Mouse (Mus musculus) forebrain, embryonic 11.5 days (tissue): ENCODE results near the gene Ppp2r1b. TPM values are rescaled to one million over a fixed set of nuclear protein-coding genes. Genes with fewer than 3 reads are reported as not detected.

Experiments
- ATAC-seq: fragments of 200-750 bp; cut with Nextera tagmentation; replicated peaks from 2 replicates; pipeline ENCODE4 v1.8.0; 2017; ENCODE audit warnings: moderate TSS enrichment; ENCODE audit not compliant: low FRiP score
- DNase-seq: peaks from one replicate; pipeline ENCODE4 v3.0.0-alpha.2; 2017; ENCODE audit warnings: low spot score
- H3K27ac ChIP-seq: fragments of 300-500 bp; sonication (generic); 2 replicates; pipeline ENCODE4 v1.5.1; 2014; ENCODE audit warnings: low read depth, low read length
- H3K27me3 ChIP-seq: fragments of 300-500 bp; sonication (generic); 2 replicates; pipeline ENCODE4 v1.6.1; 2014; ENCODE audit warnings: mild to moderate bottlenecking, low read length, mixed read lengths; ENCODE audit not compliant: control insufficient read depth, insufficient read depth
- H3K36me3 ChIP-seq: fragments of 300-500 bp; sonication (generic); 2 replicates; pipeline ENCODE4 v1.6.1; 2014; ENCODE audit warnings: mild to moderate bottlenecking, low read length, moderate library complexity, mixed read lengths; ENCODE audit not compliant: control insufficient read depth, insufficient read depth
- H3K4me1 ChIP-seq: fragments of 300-500 bp; sonication (generic); replicated peaks from 2 replicates; pipeline ENCODE4 v1.6.1; 2014; ENCODE audit warnings: low read length, mixed read lengths; ENCODE audit not compliant: control insufficient read depth, insufficient read depth
- H3K4me2 ChIP-seq: fragments of 300-500 bp; sonication (generic); 2 replicates; pipeline ENCODE4 v1.6.1; 2014; ENCODE audit warnings: low read depth, mild to moderate bottlenecking, low read length, moderate library complexity, mixed read lengths; ENCODE audit not compliant: severe bottlenecking
- H3K4me3 ChIP-seq: fragments of 300-500 bp; sonication (generic); 2 replicates; pipeline ENCODE4 v1.5.1; 2014; ENCODE audit warnings: low read depth, low read length
- H3K9ac ChIP-seq: fragments of 300-500 bp; sonication (generic); 2 replicates; pipeline ENCODE4 v1.6.1; 2014; ENCODE audit warnings: low read length
- H3K9me3 ChIP-seq: fragments of 300-500 bp; sonication (generic); 2 replicates; pipeline ENCODE4 v1.6.1; 2016; ENCODE audit warnings: low read length, mixed read lengths; ENCODE audit not compliant: control insufficient read depth
- WGBS: fragments of 180-500 bp; shearing (Covaris S2); extraction: QIAGEN DNeasy Blood & Tissue Kit; methylation state at CpG from one replicate; pipeline ENCODE4 v1.1.7; 2014; 5-methylcytosine and 5-hydroxymethylcytosine counted together
- polyA plus RNA-seq: library from polyadenylated mRNA; unstranded; fragments of >200 nt; fragmentation: Nextera tagmentation; extraction: Ambion mirVana; gene quantifications from 2 replicates; pipeline ENCODE4 v1.2.1, GENCODE M21; 2014

Gene Ppp2r1b
- polyA plus RNA-seq, 1 experiment from 2014 or later: 132 TPM

- Histone ChIP-seq H3K4me2 (no peak overlapping the region), H3K4me3 (no peak overlapping the region), H3K27ac (no peak overlapping the region), H3K9ac (no peak overlapping the region), H3K27me3 (no peaks in the 10 kb centered on the region), H3K9me3 (no peaks in the 10 kb centered on the region), H3K4me1 (no peaks in the 10 kb centered on the region), H3K36me3 (no peaks in the 10 kb centered on the region; the same call in 1 of the 2 replicates)
- WGBS: 87% methylated on average over 2 of the region's 2 CpGs
- DNase-seq: no peak
- no peak for ATAC-seq
These were observed 33.4 kb upstream of the Ppp2r1b start for GRCm38 (mm10) chr9:50811746-50812145.

- no peaks in the 10 kb centered on the region for H3K27me3 ChIP-seq
- no peaks in the 10 kb centered on the region for H3K4me1 ChIP-seq
- no peak for ATAC-seq
- H3K36me3 ChIP-seq: no peaks in the 10 kb centered on the region; the same call in 1 of the 2 replicates
- H3K27ac ChIP-seq: no peak overlapping the region
- H3K4me3 ChIP-seq: no peak overlapping the region
- 93% methylated on average over 5 of the region's 5 CpGs for WGBS
- no peak overlapping the region for H3K9ac ChIP-seq
- H3K9me3 ChIP-seq: no peaks in the 10 kb centered on the region
- H3K4me2 ChIP-seq: no peak overlapping the region
- DNase-seq: no peak
These were observed 31.3 kb upstream of the Ppp2r1b start for GRCm38 (mm10) chr9:50813796-50814195.

DNA sequence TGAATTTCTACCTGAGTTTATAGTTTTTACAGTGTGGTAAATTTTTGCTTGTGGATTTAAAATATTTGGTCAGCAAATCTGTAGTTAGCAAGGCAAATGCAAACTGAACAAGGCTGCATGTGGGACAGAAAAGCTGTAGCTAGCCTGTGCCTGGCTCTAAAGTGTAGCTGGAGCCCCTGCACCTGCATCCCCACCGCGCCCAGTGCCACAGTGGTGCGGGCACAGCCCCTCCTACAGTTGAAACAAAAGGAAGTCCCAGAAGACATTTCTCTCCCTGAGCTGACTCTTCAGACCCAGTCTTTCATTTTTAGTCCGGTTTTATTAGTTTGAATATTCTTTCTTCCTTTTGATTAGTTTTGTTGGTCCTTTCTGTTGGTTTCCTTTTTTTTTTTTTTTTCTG lies 29.4 kb upstream of the Ppp2r1b start:
- Histone ChIP-seq H3K9ac (no peak overlapping the region), H3K27ac (no peak overlapping the region), H3K4me1 (no peaks in the 10 kb centered on the region), H3K4me2 (no peak overlapping the region), H3K36me3 (no peaks in the 10 kb centered on the region), H3K9me3 (no peaks in the 10 kb centered on the region), H3K4me3 (no peak overlapping the region), H3K27me3 (no peaks in the 10 kb centered on the region)
- ATAC-seq (no peak), DNase-seq (no peak)
- 92% methylated on average over 4 of the region's 4 CpGs for WGBS

GRCm38 (mm10) chr9:50816512-50816911 lies 28.6 kb upstream of the Ppp2r1b start:
- H3K4me2 ChIP-seq: no peak overlapping the region
- ATAC-seq: no peak
- DNase-seq: no peak
- no peaks in the 10 kb centered on the region for H3K4me1 ChIP-seq
- no peak overlapping the region for H3K9ac ChIP-seq
- WGBS: 88% methylated on average over 1 of the region's 1 CpGs
- H3K36me3 ChIP-seq: no peaks in the 10 kb centered on the region
- H3K27ac ChIP-seq: no peak overlapping the region
- no peaks in the 10 kb centered on the region for H3K27me3 ChIP-seq
- no peak overlapping the region for H3K4me3 ChIP-seq
- H3K9me3 ChIP-seq: no peaks in the 10 kb centered on the region

DNA sequence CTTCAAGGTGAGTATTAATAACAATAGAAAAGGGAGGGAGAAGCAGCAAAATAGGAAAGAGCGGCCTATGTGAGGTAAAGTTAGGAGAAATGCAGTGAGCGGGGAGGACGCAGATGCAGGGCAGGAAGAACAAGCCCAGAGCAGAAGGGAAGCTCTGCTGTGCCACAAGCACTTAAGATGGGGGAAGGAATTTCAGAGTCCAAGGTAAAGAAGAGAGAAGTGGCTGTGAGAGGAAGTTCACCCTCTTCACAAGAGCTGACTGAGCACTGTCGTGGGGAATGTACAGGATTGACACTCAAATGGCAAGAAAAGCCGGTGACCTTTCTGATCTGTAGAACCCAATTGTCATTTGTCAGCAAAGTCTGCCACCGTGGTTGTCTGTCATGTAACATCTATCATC lies 27.1 kb upstream of the Ppp2r1b start:
- Histone ChIP-seq H3K4me2 (no peak overlapping the region), H3K27me3 (no peaks in the 10 kb centered on the region), H3K9me3 (no peaks in the 10 kb centered on the region), H3K36me3 (no peaks in the 10 kb centered on the region), H3K27ac (no peak overlapping the region), H3K4me1 (no peaks in the 10 kb centered on the region), H3K9ac (no peak overlapping the region), H3K4me3 (no peak overlapping the region)
- 94% methylated on average over 6 of the region's 6 CpGs for WGBS
- ATAC-seq (no peak), DNase-seq (no peak)

DNA sequence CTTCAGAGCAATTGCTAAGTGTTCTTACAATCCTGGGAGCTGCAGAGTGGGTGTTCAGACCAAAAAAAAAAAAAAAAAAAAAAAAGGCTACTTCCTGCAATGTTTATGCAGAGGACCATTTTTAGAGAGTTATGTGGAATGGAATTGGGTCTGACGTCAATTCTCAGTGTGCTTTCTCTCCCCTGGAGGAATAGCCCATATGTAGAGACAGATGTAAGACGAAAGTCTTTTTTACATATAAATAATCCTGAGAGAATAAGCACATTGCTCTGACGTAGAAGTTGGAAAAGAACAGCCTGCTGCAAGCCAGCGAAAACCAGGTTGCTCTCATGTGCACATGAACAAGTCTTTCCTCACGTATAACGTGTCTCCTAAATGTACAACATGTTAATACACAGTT lies 25.4 kb upstream of the Ppp2r1b start:
- no peak for DNase-seq
- Histone ChIP-seq H3K27ac (no peak overlapping the region), H3K4me1 (no peaks in the 10 kb centered on the region), H3K36me3 (no peaks in the 10 kb centered on the region; the same call in 1 of the 2 replicates), H3K4me2 (no peak overlapping the region), H3K9me3 (no peaks in the 10 kb centered on the region), H3K27me3 (no peaks in the 10 kb centered on the region), H3K4me3 (no peak overlapping the region), H3K9ac (no peak overlapping the region)
- ATAC-seq: no peak
- 98% methylated on average over 6 of the region's 6 CpGs for WGBS

DNA sequence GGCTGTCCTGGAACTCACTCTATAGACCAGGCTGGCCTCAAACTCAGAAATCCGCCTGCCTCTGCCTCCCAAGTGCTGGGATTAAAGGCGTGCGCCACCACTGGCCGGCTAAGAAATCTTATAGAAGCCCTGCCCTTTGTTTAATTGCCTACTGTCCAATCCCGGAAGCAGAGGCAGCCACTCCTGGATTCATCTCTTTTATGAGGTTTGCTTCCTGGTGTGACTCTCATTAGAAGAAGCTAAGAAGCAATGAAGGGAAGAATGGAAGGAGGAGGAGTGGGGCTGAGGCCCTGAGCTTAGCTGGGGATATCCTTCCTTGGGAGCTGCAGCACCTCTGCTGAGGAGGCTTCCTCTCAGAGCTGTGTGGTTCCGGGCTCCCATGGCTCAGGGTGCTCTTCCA lies 23.4 kb upstream of the Ppp2r1b start:
- Histone ChIP-seq H3K4me2 (no peak overlapping the region), H3K9ac (no peak overlapping the region), H3K4me1 (no peaks in the 10 kb centered on the region), H3K4me3 (no peak overlapping the region), H3K27me3 (no peaks in the 10 kb centered on the region), H3K9me3 (no peaks in the 10 kb centered on the region), H3K36me3 (no peaks in the 10 kb centered on the region; the same call in 1 of the 2 replicates), H3K27ac (no peak overlapping the region)
- DNase-seq (no peak), ATAC-seq (no peak)
- WGBS: 91% methylated on average over 6 of the region's 6 CpGs

DNA sequence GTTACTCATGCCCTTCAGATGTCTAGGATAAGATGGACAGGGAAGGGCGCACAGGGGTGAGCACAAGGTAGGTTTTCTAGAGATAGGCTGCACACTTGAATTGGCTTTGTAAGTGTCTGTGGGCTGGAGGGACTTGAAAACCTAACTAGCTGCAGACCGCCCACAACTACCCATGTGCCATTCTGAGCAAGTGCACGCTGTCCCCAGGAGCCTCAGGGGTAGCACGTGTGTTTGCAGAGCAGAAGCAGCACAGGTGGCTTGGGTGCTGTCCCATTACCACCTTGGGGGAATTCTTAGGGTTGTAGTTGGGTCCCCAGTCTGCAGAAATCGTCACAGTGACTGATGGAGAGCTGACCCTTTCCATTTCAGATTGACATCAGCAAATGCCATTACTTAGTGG lies 22.9 kb upstream of the Ppp2r1b start:
- Histone ChIP-seq H3K9ac (no peak overlapping the region), H3K36me3 (no peaks in the 10 kb centered on the region; the same call in 1 of the 2 replicates), H3K4me1 (no peaks in the 10 kb centered on the region), H3K27ac (no peak overlapping the region), H3K4me3 (no peak overlapping the region), H3K4me2 (no peak overlapping the region), H3K27me3 (no peaks in the 10 kb centered on the region), H3K9me3 (no peaks in the 10 kb centered on the region)
- 93% methylated on average over 5 of the region's 5 CpGs for WGBS
- ATAC-seq: no peak
- no peak for DNase-seq

DNA sequence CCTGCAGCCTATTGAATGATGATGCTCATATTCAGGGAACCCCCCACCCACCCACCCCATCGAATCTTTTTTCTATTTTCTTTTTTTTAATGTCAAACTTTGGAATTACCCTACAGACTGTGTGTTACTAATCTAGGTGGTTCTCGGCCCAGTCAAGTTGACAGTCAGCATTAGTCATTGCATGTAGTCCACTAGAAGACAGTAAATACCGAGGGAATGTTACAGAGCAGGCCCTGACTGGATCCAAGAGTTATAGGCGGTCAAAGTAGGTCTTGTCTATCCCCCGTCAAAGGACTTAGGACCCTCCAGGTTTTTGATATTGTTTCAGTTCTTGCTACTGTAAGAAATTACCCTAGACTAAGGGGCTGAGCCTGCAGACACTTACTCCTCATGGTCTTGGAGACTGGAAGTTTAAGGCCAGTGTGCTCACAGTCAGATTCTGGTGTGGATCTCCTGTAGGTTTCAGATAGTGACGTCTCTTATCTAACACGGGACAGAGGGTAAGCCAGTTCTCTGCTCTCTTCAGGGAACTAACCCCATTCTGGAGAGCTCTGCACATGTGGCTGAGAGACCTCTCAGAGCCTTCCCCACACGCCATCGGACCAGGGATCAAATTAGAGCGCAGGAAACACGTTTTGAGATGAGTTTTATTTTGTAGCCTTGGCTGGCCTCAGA lies 21.2 kb upstream of the Ppp2r1b start:
- Histone ChIP-seq H3K36me3 (no peaks in the 10 kb centered on the region; the same call in 1 of the 2 replicates), H3K9me3 (no peaks in the 10 kb centered on the region), H3K4me2 (no peak overlapping the region), H3K27ac (no peak overlapping the region; the same call in 1 of the 2 replicates), H3K27me3 (no peaks in the 10 kb centered on the region), H3K9ac (no peak overlapping the region), H3K4me3 (no peak overlapping the region), H3K4me1 (no peaks in the 10 kb centered on the region)
- 92% methylated on average over 11 of the region's 11 CpGs for WGBS
- ATAC-seq (no peak), DNase-seq (no peak)
